Mouse (Mus musculus): ENCODE measurements at regions not wholly inside any gene's neighbourhood (a gene's known extent, or its start where the extent isn't known, plus 50 kb on each side); places are given as distances from the start of the nearest gene placed in this dataset.

- TF ChIP-seq POLR2A (IDR thresholded peaks at IDR 0.05; ENCODE audit: low read depth, low read length) (no peak), CTCF (IDR thresholded peaks at IDR 0.05; ENCODE audit: extremely low read depth, insufficient read length, insufficient replicate concordance, low read depth, low read length) (no peak)
These were observed 373.3 kb downstream of the Gm49356 start for GRCm38 (mm10) chr15:59262380-59262779.

All from small intestine, adult 2 months (tissue).